Mouse (Mus musculus) stomach, postnatal 0 days (tissue): ENCODE data around the gene Srd5a3.

Source experiments
- CTCF ChIP-seq: IDR thresholded peaks from 2 replicates; pipeline ENCODE4 v1.5.1; 2016; ENCODE audit warnings: antibody characterized with exemption, low read depth, mild to moderate bottlenecking, moderate library complexity
- EP300 ChIP-seq: optimal IDR thresholded peaks from 2 replicates; pipeline ENCODE3; 2016; ENCODE audit warnings: antibody characterized with exemption

GRCm38 (mm10) chr5:76115436-76116041 lies 24.5 kb upstream of the Srd5a3 start:
- TF ChIP-seq EP300, result no peak
- TF ChIP-seq CTCF, result no peak
